Mouse (Mus musculus) hindbrain, postnatal 0 days (tissue): ENCODE results near the gene Capza3. TPM values are rescaled to one million over a fixed set of nuclear protein-coding genes. Genes with fewer than 3 reads are reported as not detected.

Source experiments
- ATAC-seq: fragments of 200-750 bp; cut with Nextera tagmentation; 2 replicates; pipeline ENCODE4 v1.8.0; 2017; ENCODE audit warnings: mild to moderate bottlenecking, moderate TSS enrichment, moderate library complexity
- DNase-seq: peaks from one replicate; pipeline ENCODE4 v3.0.0-alpha.2; 2015; ENCODE audit warnings: low spot score
- H3K27ac ChIP-seq: fragments of 300-500 bp; sonication (generic); 2 replicates; pipeline ENCODE4 v1.5.1; 2014; ENCODE audit warnings: mild to moderate bottlenecking
- H3K27me3 ChIP-seq: fragments of 300-500 bp; sonication (generic); 2 replicates; pipeline ENCODE4 v1.6.1; 2014; ENCODE audit warnings: low read length, mixed read lengths; ENCODE audit not compliant: insufficient read depth
- H3K36me3 ChIP-seq: fragments of 300-500 bp; sonication (generic); 2 replicates; pipeline ENCODE4 v1.6.1; 2014; ENCODE audit warnings: low read length, mixed read lengths; ENCODE audit not compliant: insufficient read depth
- H3K4me1 ChIP-seq: fragments of 300-500 bp; sonication (generic); 2 replicates; pipeline ENCODE4 v1.6.1; 2014; ENCODE audit warnings: antibody characterized with exemption, low read length, mixed read lengths; ENCODE audit not compliant: insufficient read depth
- H3K4me2 ChIP-seq: fragments of 300-500 bp; sonication (generic); 2 replicates; pipeline ENCODE4 v1.6.1; 2014; ENCODE audit warnings: low read depth, mild to moderate bottlenecking, low read length, moderate library complexity, mixed read lengths
- H3K4me3 ChIP-seq: fragments of 300-500 bp; sonication (generic); 2 replicates; pipeline ENCODE4 v1.5.1; 2014; ENCODE audit warnings: low read length
- H3K9ac ChIP-seq: fragments of 300-500 bp; sonication (generic); replicated peaks from 2 replicates; pipeline ENCODE4 v1.6.1; 2014; ENCODE audit warnings: mild to moderate bottlenecking, low read length, moderate library complexity, mixed read lengths
- H3K9me3 ChIP-seq: fragments of 300-500 bp; sonication (generic); 2 replicates; pipeline ENCODE4 v1.6.1; 2016; ENCODE audit warnings: low read length, mixed read lengths
- CTCF ChIP-seq: IDR thresholded peaks from 2 replicates; pipeline ENCODE4 v1.5.1; 2016; ENCODE audit warnings: antibody characterized with exemption, control low read depth, low read depth
- WGBS: fragments of 180-500 bp; shearing (Covaris S2); extraction: QIAGEN DNeasy Blood & Tissue Kit; methylation state at CpG from one replicate; pipeline ENCODE4 v1.1.7; 2014; 5-methylcytosine and 5-hydroxymethylcytosine counted together
- polyA plus RNA-seq: library from polyadenylated mRNA; unstranded; fragments of >200 nt; fragmentation: Nextera tagmentation; extraction: Ambion mirVana; gene quantifications from 2 replicates; pipeline ENCODE4 v1.2.1, GENCODE M21; 2015
- total RNA-seq: library from RNA; depleted of rRNA; stranded (reverse); fragments of >200 nt; gene quantifications from 2 replicates; pipeline ENCODE4 v1.2.3, GENCODE M21; 2014; rRNA removed

Gene Capza3
- total and polyA plus RNA-seq, 2 experiments from 2014 or later = not detected

GRCm38 (mm10) chr6:140080933-140081332 is 39.9 kb downstream of the Capza3 start:
- Histone ChIP-seq H3K9ac (no peak overlapping the region), H3K27me3 (no peaks in the 10 kb centered on the region), H3K9me3 (no peaks in the 10 kb centered on the region), H3K4me1 (no peaks in the 10 kb centered on the region), H3K27ac (no peak overlapping the region), H3K4me3 (no peak overlapping the region), H3K4me2 (no peak overlapping the region), H3K36me3 (no peaks in the 10 kb centered on the region)
- 82% methylated on average over 7 of the region's 7 CpGs for WGBS
- no peak for ATAC-seq
- TF ChIP-seq CTCF = no peak
- DNase-seq = no peak

GRCm38 (mm10) chr6:140081739-140082138 is 40.7 kb downstream of the Capza3 start:
- ATAC-seq = 0 out of 2 replicates have a peak, but pooled peaks have one; percentile 24
- H3K4me1 ChIP-seq = no peaks in the 10 kb centered on the region
- no peak overlapping the region for H3K4me2 ChIP-seq
- DNase-seq = no peak
- H3K9me3 ChIP-seq = no peaks in the 10 kb centered on the region
- no peaks in the 10 kb centered on the region for H3K36me3 ChIP-seq
- TF ChIP-seq CTCF = peak; percentile 51
- H3K9ac ChIP-seq = no peak overlapping the region
- no peaks in the 10 kb centered on the region for H3K27me3 ChIP-seq
- WGBS = 65% methylated on average over 3 of the region's 3 CpGs
- no peak overlapping the region for H3K4me3 ChIP-seq
- no peak overlapping the region for H3K27ac ChIP-seq

GRCm38 (mm10) chr6:140089855-140090254 is 48.8 kb downstream of the Capza3 start:
- H3K9ac ChIP-seq = no peak overlapping the region
- 88% methylated on average over 5 of the region's 5 CpGs for WGBS
- no peak for DNase-seq
- H3K27me3 ChIP-seq = no peaks in the 10 kb centered on the region
- H3K9me3 ChIP-seq = no peaks in the 10 kb centered on the region
- ATAC-seq = no peak
- no peak for TF ChIP-seq CTCF
- H3K27ac ChIP-seq = no peak overlapping the region
- no peak overlapping the region for H3K4me3 ChIP-seq
- no peaks in the 10 kb centered on the region for H3K4me1 ChIP-seq
- no peaks in the 10 kb centered on the region for H3K36me3 ChIP-seq
- no peak overlapping the region for H3K4me2 ChIP-seq

Other genes starting within 250 kb of the Capza3 start
- 0.11 TPM in 1 of 2 replicates, not detected in the other for gene Plcz1, start 205 bp downstream of the Capza3 start, total RNA-seq
- 0.33 and 0.52 TPM in 2 replicates for gene Plcz1, start 205 bp downstream of the Capza3 start, polyA plus RNA-seq